Mouse (Mus musculus): ENCODE measurements around the gene Nfe2l3. TPM values are rescaled to one million over a fixed set of nuclear protein-coding genes. Genes with fewer than 3 reads are reported as not detected.

Nfe2l3 gene
- polyA plus RNA-seq, 1 experiment from 2014 or later: 7.5 TPM

Other genes with a start within 250 kb of the Nfe2l3 start
- 1,176 and 1,224 TPM in 2 replicates for gene Hnrnpa2b1, start 37.2 kb downstream of the Nfe2l3 start, polyA plus RNA-seq (2014; fragmentation: Nextera tagmentation; extraction: Ambion mirVana)
- gene Cbx3, start 37.7 kb downstream of the Nfe2l3 start, polyA plus RNA-seq (2014; fragmentation: Nextera tagmentation; extraction: Ambion mirVana): 500 and 504 TPM in 2 replicates
- gene Snx10, start 91.2 kb downstream of the Nfe2l3 start, polyA plus RNA-seq (2014; fragmentation: Nextera tagmentation; extraction: Ambion mirVana): 17.6 and 20.0 TPM in 2 replicates